ENCODE assay signal across 28 mouse cellular contexts in genomic region chr17:64556661-64557445, GRCm38 (mm10). TPM values are rescaled to one million over a fixed set of nuclear protein-coding genes. Genes with fewer than 3 reads are reported as not detected.
DNase-seq lines count a peak whose midpoint lies in the region; ATAC-seq and TF ChIP-seq lines count a peak whose summit lies in the region.
"Had no signal": no experiment of that assay in that cellular context is flagged by ENCODE, and none has a peak within 500 bp of the region (broad histone marks: within the 10 kb centered on the region; RNA-seq: fewer than 3 reads in every experiment).

No protein-coding gene starts in this region.

- H3K9me3 ChIP-seq in kidney, embryonic 15.5 days (replicated peaks), result no peaks in the 10 kb centered on the region
- H3K9me3 ChIP-seq in kidney, embryonic 16.5 days (ENCODE audit: low read length), result no peaks in the 10 kb centered on the region
- H3K9me3 ChIP-seq: embryonic facial prominence, embryonic 12.5 days; embryonic facial prominence, embryonic 15.5 days; heart, embryonic 15.5 days; hindbrain, embryonic 10.5 days; hindbrain, embryonic 13.5 days; intestine, embryonic 15.5 days had no signal

- 80% methylated on average over 22 of the region's 22 CpGs for WGBS in kidney, embryonic 15.5 days
- 81% methylated on average over 22 of the region's 22 CpGs for WGBS in kidney, embryonic 16.5 days
- WGBS in heart, adult 2 months, result 93% methylated on average over 22 of the region's 22 CpGs

- no peaks in the 10 kb centered on the region for H3K79me2 ChIP-seq in heart, adult 2 months (replicated peaks; ENCODE audit: control insufficient read depth, insufficient read depth, low read length)

- H3K27me3 ChIP-seq in kidney, embryonic 15.5 days, result no peaks in the 10 kb centered on the region
- H3K27me3 ChIP-seq in kidney, embryonic 16.5 days (ENCODE audit: insufficient read depth, low read length), result no peaks in the 10 kb centered on the region
- no peaks in the 10 kb centered on the region for H3K27me3 ChIP-seq in heart, adult 2 months (ENCODE audit: control insufficient read depth, insufficient read depth, low read length)
- H3K27me3 ChIP-seq: embryonic facial prominence, embryonic 12.5 days; embryonic facial prominence, embryonic 15.5 days; heart, embryonic 12.5 days; heart, embryonic 15.5 days; hindbrain, embryonic 13.5 days; intestine, embryonic 15.5 days had no signal

- TF ChIP-seq POLR2A in heart, adult 2 months (IDR thresholded peaks at IDR 0.05; ENCODE audit: insufficient read depth, low read depth, low read length), result no peak

- no peak overlapping the region for H3K4me2 ChIP-seq in kidney, embryonic 15.5 days
- H3K4me2 ChIP-seq in kidney, embryonic 16.5 days (replicated peaks; ENCODE audit: low read depth, low read length), result no peak overlapping the region
- H3K4me2 ChIP-seq: embryonic facial prominence, embryonic 12.5 days; embryonic facial prominence, embryonic 15.5 days; heart, embryonic 12.5 days; heart, embryonic 15.5 days; hindbrain, embryonic 13.5 days; intestine, embryonic 15.5 days had no signal

- no peak overlapping the region for H3K4me3 ChIP-seq in kidney, embryonic 15.5 days (replicated peaks)
- H3K4me3 ChIP-seq in kidney, embryonic 16.5 days (ENCODE audit: low read length), result no peak overlapping the region
- no peak overlapping the region for H3K4me3 ChIP-seq in heart, adult 2 months
- H3K4me3 ChIP-seq: embryonic facial prominence, embryonic 12.5 days; embryonic facial prominence, embryonic 15.5 days; gastrocnemius, adult 2 months; heart, embryonic 12.5 days; heart, embryonic 15.5 days; hindbrain, embryonic 10.5 days; hindbrain, embryonic 13.5 days; intestine, embryonic 15.5 days had no signal

- TF ChIP-seq EP300 in heart, adult 2 months (IDR thresholded peaks at IDR 0.05; ENCODE audit: insufficient read depth, low read depth, low read length), result no peak

- H3K4me1 ChIP-seq in kidney, embryonic 15.5 days, result peaks cover 7% of the 10 kb centered on the region
- peaks cover 6% of the 10 kb centered on the region; the same call in 1 of the 2 replicates for H3K4me1 ChIP-seq in kidney, embryonic 16.5 days (ENCODE audit: insufficient read depth, low read length)
- no peaks in the 10 kb centered on the region for H3K4me1 ChIP-seq in heart, adult 2 months (ENCODE audit: control insufficient read depth, insufficient read depth, low read length)
- H3K4me1 ChIP-seq: embryonic facial prominence, embryonic 12.5 days; intestine, embryonic 15.5 days had no signal

- no peak overlapping the region for H3K27ac ChIP-seq in kidney, embryonic 15.5 days
- no peak overlapping the region for H3K27ac ChIP-seq in kidney, embryonic 16.5 days (ENCODE audit: low read length)
- no peak overlapping the region for H3K27ac ChIP-seq in heart, adult 2 months
- H3K27ac ChIP-seq: embryonic facial prominence, embryonic 12.5 days; embryonic facial prominence, embryonic 15.5 days; gastrocnemius, adult 2 months; heart, embryonic 15.5 days; hindbrain, embryonic 10.5 days; hindbrain, embryonic 13.5 days; intestine, embryonic 15.5 days had no signal

- no peak overlapping the region for H3K9ac ChIP-seq in kidney, embryonic 15.5 days
- H3K9ac ChIP-seq in kidney, embryonic 16.5 days (replicated peaks; ENCODE audit: low read length), result no peak overlapping the region
- H3K9ac ChIP-seq in heart, adult 2 months (ENCODE audit: low read depth, low read length), result no peak overlapping the region
- H3K9ac ChIP-seq: embryonic facial prominence, embryonic 12.5 days; embryonic facial prominence, embryonic 15.5 days; forebrain, postnatal 0 days; heart, embryonic 12.5 days; heart, embryonic 15.5 days; hindbrain, embryonic 13.5 days; intestine, embryonic 15.5 days had no signal

- DNase-seq in ZHBTc4 (ENCODE audit: low read depth, low spot score), result peak; percentile 65
- DNase-seq in adrenal gland, postnatal 14 days, result peak; percentile 64
- DNase-seq in gastrocnemius, postnatal 4 days (ENCODE audit: low spot score in 2 of 2), result no peak
- DNase-seq in spleen, adult 12 weeks (ENCODE audit: low spot score), result no peak
- no peak for DNase-seq in heart, adult 2 months
- DNase-seq: cerebellum, adult 11 months; cerebellum, adult 2 months; cerebellum, adult 9-11 months; cerebellum, postnatal 25 days; forebrain, postnatal 0 days; gastrocnemius, adult 2 months; gastrocnemius, postnatal 25 days; heart, postnatal 10 days; heart, postnatal 36 days; kidney, adult 11 months; kidney, adult 8-10 months had no signal

- ATAC-seq in kidney, embryonic 15.5 days (replicated peaks; ENCODE audit: low FRiP score), result 0 out of 2 replicates have a peak, but pooled peaks have one; percentile 15
- no peak for ATAC-seq in kidney, embryonic 16.5 days (ENCODE audit: low FRiP score, low TSS enrichment)
- ATAC-seq: CD4-positive, CD25-positive, alpha-beta regulatory T cell, adult 4 months; forebrain, embryonic 14.5 days; forebrain, postnatal 0 days; hindbrain, embryonic 16.5 days; intestine, embryonic 15.5 days had no signal

- intact Hi-C loops in heart, adult 2 months (cut with DNase I), result no loop called here

- no peaks in the 10 kb centered on the region for H3K36me3 ChIP-seq in kidney, embryonic 15.5 days
- no peaks in the 10 kb centered on the region for H3K36me3 ChIP-seq in kidney, embryonic 16.5 days (ENCODE audit: insufficient read depth, low read length)
- no peaks in the 10 kb centered on the region for H3K36me3 ChIP-seq in heart, adult 2 months (ENCODE audit: control insufficient read depth, insufficient read depth, low read length)
- H3K36me3 ChIP-seq: embryonic facial prominence, embryonic 12.5 days; embryonic facial prominence, embryonic 15.5 days; heart, embryonic 12.5 days; heart, embryonic 15.5 days; hindbrain, embryonic 10.5 days; hindbrain, embryonic 13.5 days; intestine, embryonic 15.5 days had no signal

- TF ChIP-seq CTCF in heart, adult 2 months (IDR thresholded peaks at IDR 0.05), result no peak

RNA-seq across cellular contexts. Expression of gene Man2a1, which starts 43.7 kb away (rescaled TPM):
- polyA plus RNA-seq in kidney, embryonic 15.5 days (2015; fragmentation: Nextera tagmentation; extraction: Ambion mirVana), result 8.6 and 11.0 TPM in 2 replicates
- 7.3 and 9.1 TPM in 2 replicates for polyA plus RNA-seq in kidney, embryonic 16.5 days (2015; fragmentation: Nextera tagmentation; extraction: Ambion mirVana)
- total RNA-seq in adrenal gland, postnatal 14 days (2021), result 150 and 156 TPM in 2 replicates
- total RNA-seq in gastrocnemius, postnatal 4 days (2021), result 10 to 100 TPM; 63.6 TPM
- 10 to 100 TPM; 17.2 to 18.5 TPM for total RNA-seq in heart, adult 2 months (2021)
- polyA plus RNA-seq in heart, adult 2 months (2012; rRNA removed), result 4.7 and 13.7 TPM in 2 replicates

Comparison
In these comparisons a context has a peak if more than half of its experiments do, and no peak if none do; other contexts are left out.
1. DNase-seq: peak in ZHBTc4 (single experiment) and adrenal gland, postnatal 14 days (single experiment); none in gastrocnemius, postnatal 4 days (0 of 2), spleen, adult 12 weeks (single experiment) and heart, adult 2 months (0 of 2).